Mouse (Mus musculus): Measurements from ENCODE around the gene Fgf11. TPM values are rescaled to one million over a fixed set of nuclear protein-coding genes. Genes with fewer than 3 reads are reported as not detected.

Fgf11 gene
- 1.1 and 1.2 TPM in 2 replicates for polyA plus RNA-seq (2012; rRNA removed)

GRCm38 (mm10) chr11:69801379-69801977 is at the start of gene Fgf11:
Gene Fgf11, minus strand, starts transcription at chr11:69801857.
- DNase-seq (ENCODE audit: low read depth in 1 of 2, low spot score in 2 of 2), result no peak
- peaks cover 38% of the 10 kb centered on the region for H3K4me1 ChIP-seq (ENCODE audit: control insufficient read depth, insufficient read depth, insufficient read length)
- H3K27ac ChIP-seq (ENCODE audit: insufficient read depth, low read length), result peak within 1 kb of the TSS; percentile 32; the same call in 1 of the 2 replicates
- no peaks in the 10 kb centered on the region for H3K36me3 ChIP-seq (ENCODE audit: control insufficient read depth, insufficient read depth, low read length)
- H3K27me3 ChIP-seq (ENCODE audit: control insufficient read depth, insufficient read depth, low read length), result peaks cover 28% of the 10 kb centered on the region
- TF ChIP-seq POLR2A (IDR thresholded peaks at IDR 0.05; ENCODE audit: low read depth, low read length), result no peak
- no peak for TF ChIP-seq CTCF (IDR thresholded peaks at IDR 0.05; ENCODE audit: extremely low read depth, insufficient read depth, insufficient read length, insufficient replicate concordance)
- 8% methylated on average over 33 of the region's 33 CpGs for whole genome bisulfite sequencing
- H3K4me3 ChIP-seq (ENCODE audit: extremely low read depth, insufficient read depth, insufficient read length), result peak within 1 kb of the TSS; percentile 56; the same call in 1 of the 2 replicates

- Histone ChIP-seq H3K27ac (ENCODE audit: insufficient read depth, low read length) (no peak overlapping the region), H3K4me3 (ENCODE audit: extremely low read depth, insufficient read depth, insufficient read length) (no peak overlapping the region), H3K27me3 (ENCODE audit: control insufficient read depth, insufficient read depth, low read length) (no peaks in the 10 kb centered on the region), H3K4me1 (ENCODE audit: control insufficient read depth, insufficient read depth, insufficient read length) (peaks cover 18% of the 10 kb centered on the region; the same call in 1 of the 2 replicates), H3K36me3 (ENCODE audit: control insufficient read depth, insufficient read depth, low read length) (no peaks in the 10 kb centered on the region)
- 18% methylated on average over 8 of the region's 8 CpGs for WGBS
- DNase-seq (ENCODE audit: low read depth in 1 of 2, low spot score in 2 of 2), result no peak
- TF ChIP-seq CTCF (IDR thresholded peaks at IDR 0.05; ENCODE audit: extremely low read depth, insufficient read depth, insufficient read length, insufficient replicate concordance), result no peak
- TF ChIP-seq POLR2A (IDR thresholded peaks at IDR 0.05; ENCODE audit: low read depth, low read length), result no peak
These were observed 49.1 kb upstream of the Fgf11 start for GRCm38 (mm10) chr11:69850754-69851153.

GRCm38 (mm10) chr11:69849884-69850283 is 48.2 kb upstream of the Fgf11 start:
- no peaks in the 10 kb centered on the region for H3K36me3 ChIP-seq (ENCODE audit: control insufficient read depth, insufficient read depth, low read length)
- H3K27ac ChIP-seq (ENCODE audit: insufficient read depth, low read length), result no peak overlapping the region
- H3K4me3 ChIP-seq (ENCODE audit: extremely low read depth, insufficient read depth, insufficient read length), result no peak overlapping the region
- 79% methylated on average over 15 of the region's 15 CpGs for WGBS
- no peak for TF ChIP-seq POLR2A (IDR thresholded peaks at IDR 0.05; ENCODE audit: low read depth, low read length)
- no peak for TF ChIP-seq CTCF (IDR thresholded peaks at IDR 0.05; ENCODE audit: extremely low read depth, insufficient read depth, insufficient read length, insufficient replicate concordance)
- no peaks in the 10 kb centered on the region for H3K27me3 ChIP-seq (ENCODE audit: control insufficient read depth, insufficient read depth, low read length)
- DNase-seq (ENCODE audit: low read depth in 1 of 2, low spot score in 2 of 2), result no peak
- peaks cover 18% of the 10 kb centered on the region; the same call in 1 of the 2 replicates for H3K4me1 ChIP-seq (ENCODE audit: control insufficient read depth, insufficient read depth, insufficient read length)

- peaks cover 18% of the 10 kb centered on the region; the same call in 1 of the 2 replicates for H3K4me1 ChIP-seq (ENCODE audit: control insufficient read depth, insufficient read depth, insufficient read length)
- no peak overlapping the region for H3K27ac ChIP-seq (ENCODE audit: insufficient read depth, low read length)
- DNase-seq (ENCODE audit: low read depth in 1 of 2, low spot score in 2 of 2), result no peak
- no peaks in the 10 kb centered on the region for H3K27me3 ChIP-seq (ENCODE audit: control insufficient read depth, insufficient read depth, low read length)
- no peaks in the 10 kb centered on the region for H3K36me3 ChIP-seq (ENCODE audit: control insufficient read depth, insufficient read depth, low read length)
- no peak for TF ChIP-seq POLR2A (IDR thresholded peaks at IDR 0.05; ENCODE audit: low read depth, low read length)
- TF ChIP-seq CTCF (IDR thresholded peaks at IDR 0.05; ENCODE audit: extremely low read depth, insufficient read depth, insufficient read length, insufficient replicate concordance), result no peak
- 59% methylated on average over 9 of the region's 9 CpGs for WGBS
- no peak overlapping the region for H3K4me3 ChIP-seq (ENCODE audit: extremely low read depth, insufficient read depth, insufficient read length)
These were observed 47.5 kb upstream of the Fgf11 start for GRCm38 (mm10) chr11:69849128-69849527.

GRCm38 (mm10) chr11:69848021-69848420 is 46.4 kb upstream of the Fgf11 start:
- no peak for DNase-seq (ENCODE audit: low read depth in 1 of 2, low spot score in 2 of 2)
- TF ChIP-seq CTCF (IDR thresholded peaks at IDR 0.05; ENCODE audit: extremely low read depth, insufficient read depth, insufficient read length, insufficient replicate concordance) (no peak), POLR2A (IDR thresholded peaks at IDR 0.05; ENCODE audit: low read depth, low read length) (no peak)
- Histone ChIP-seq H3K4me1 (ENCODE audit: control insufficient read depth, insufficient read depth, insufficient read length) (peaks cover 18% of the 10 kb centered on the region; the same call in 1 of the 2 replicates), H3K27ac (ENCODE audit: insufficient read depth, low read length) (no peak overlapping the region), H3K4me3 (ENCODE audit: extremely low read depth, insufficient read depth, insufficient read length) (no peak overlapping the region), H3K36me3 (ENCODE audit: control insufficient read depth, insufficient read depth, low read length) (no peaks in the 10 kb centered on the region), H3K27me3 (ENCODE audit: control insufficient read depth, insufficient read depth, low read length) (no peaks in the 10 kb centered on the region)
- WGBS, result 95% methylated on average over 6 of the region's 6 CpGs

GRCm38 (mm10) chr11:69846738-69847688 is 45.4 kb upstream of the Fgf11 start:
- 8% methylated on average over 37 of the region's 37 CpGs for WGBS
- H3K4me1 ChIP-seq (ENCODE audit: control insufficient read depth, insufficient read depth, insufficient read length), result peaks cover 18% of the 10 kb centered on the region; the same call in 1 of the 2 replicates
- no peak for TF ChIP-seq CTCF (IDR thresholded peaks at IDR 0.05; ENCODE audit: extremely low read depth, insufficient read depth, insufficient read length, insufficient replicate concordance)
- no peak for TF ChIP-seq POLR2A (IDR thresholded peaks at IDR 0.05; ENCODE audit: low read depth, low read length)
- DNase-seq (ENCODE audit: low read depth in 1 of 2, low spot score in 2 of 2), result no peak
- no peaks in the 10 kb centered on the region for H3K27me3 ChIP-seq (ENCODE audit: control insufficient read depth, insufficient read depth, low read length)
- H3K4me3 ChIP-seq (ENCODE audit: extremely low read depth, insufficient read depth, insufficient read length), result peak overlapping the region; percentile 66
- no peaks in the 10 kb centered on the region for H3K36me3 ChIP-seq (ENCODE audit: control insufficient read depth, insufficient read depth, low read length)
- H3K27ac ChIP-seq (ENCODE audit: insufficient read depth, low read length), result peak overlapping the region; percentile 31; the same call in 1 of the 2 replicates

All from spleen, adult 2 months (tissue).